Mouse (Mus musculus) stomach, embryonic 16.5 days (tissue): ENCODE measurements around the gene Slc15a2. TPM values are rescaled to one million over a fixed set of nuclear protein-coding genes. Genes with fewer than 3 reads are reported as not detected.

Experiments used
- ATAC-seq: fragments of 200-750 bp; cut with Nextera tagmentation; 2 replicates; pipeline ENCODE4 v1.8.0; 2017; ENCODE audit warnings: moderate number of reproducible peaks, moderate TSS enrichment; ENCODE audit not compliant: insufficient read depth, low FRiP score
- H3K27ac ChIP-seq: fragments of 300-500 bp; sonication (generic); 2 replicates; pipeline ENCODE4 v1.5.1; 2014; ENCODE audit warnings: low read length
- H3K27me3 ChIP-seq: fragments of 300-500 bp; sonication (generic); 2 replicates; pipeline ENCODE4 v1.6.1; 2014; ENCODE audit warnings: low read length, control low read depth, mixed read lengths; ENCODE audit not compliant: control insufficient read depth, insufficient read depth
- H3K36me3 ChIP-seq: fragments of 300-500 bp; sonication (generic); 2 replicates; pipeline ENCODE4 v1.6.1; 2014; ENCODE audit warnings: low read length; ENCODE audit not compliant: control insufficient read depth, insufficient read depth
- H3K4me1 ChIP-seq: fragments of 300-500 bp; sonication (generic); 2 replicates; pipeline ENCODE4 v1.6.1; 2014; ENCODE audit warnings: low read length, control low read depth, mixed read lengths; ENCODE audit not compliant: control insufficient read depth, insufficient read depth
- H3K4me2 ChIP-seq: fragments of 300-500 bp; sonication (generic); 2 replicates; pipeline ENCODE4 v1.6.1; 2014; ENCODE audit warnings: low read depth, low read length, mixed read lengths
- H3K4me3 ChIP-seq: fragments of 300-500 bp; sonication (generic); replicated peaks from 2 replicates; pipeline ENCODE4 v1.5.1; 2014; ENCODE audit warnings: mild to moderate bottlenecking, low read length
- H3K9ac ChIP-seq: fragments of 300-500 bp; sonication (generic); 2 replicates; pipeline ENCODE4 v1.6.1; 2014; ENCODE audit warnings: low read length
- H3K9me3 ChIP-seq: fragments of 300-500 bp; sonication (generic); replicated peaks from 2 replicates; pipeline ENCODE4 v1.6.1; 2016; ENCODE audit warnings: low read length, control low read depth; ENCODE audit not compliant: control insufficient read depth
- WGBS: fragments of 180-500 bp; shearing (Covaris S2); extraction: QIAGEN DNeasy Blood & Tissue Kit; methylation state at CpG from one replicate; pipeline ENCODE4 v1.1.7; 2014; 5-methylcytosine and 5-hydroxymethylcytosine counted together
- polyA plus RNA-seq: library from polyadenylated mRNA; unstranded; fragments of >200 nt; fragmentation: Nextera tagmentation; extraction: Ambion mirVana; gene quantifications from 2 replicates; pipeline ENCODE4 v1.2.1, GENCODE M21; 2015

Slc15a2 gene
- polyA plus RNA-seq, 1 experiment from 2014 or later = 4.0 TPM

DNA sequence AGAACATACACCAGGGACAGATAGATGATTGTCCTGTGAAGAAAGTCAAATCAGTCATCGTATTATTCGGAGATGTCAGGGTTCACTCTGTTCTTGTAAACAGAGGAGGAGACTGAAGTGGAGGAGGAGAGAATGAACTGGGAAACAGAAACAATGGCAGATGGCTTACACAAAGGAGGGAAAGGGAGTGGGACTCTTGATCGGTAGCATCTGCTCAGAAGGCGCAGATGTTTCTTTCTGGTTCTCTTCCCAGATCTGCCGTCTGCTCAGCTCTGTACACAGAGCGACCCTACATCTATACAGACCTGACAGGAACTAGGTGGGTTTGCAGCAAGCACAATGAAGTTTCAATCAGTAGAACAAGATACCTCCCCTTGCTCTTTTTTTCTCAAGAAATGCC lies 9.1 kb downstream of the Slc15a2 start:
- H3K36me3 ChIP-seq = no peaks in the 10 kb centered on the region
- no peak overlapping the region for H3K4me2 ChIP-seq
- H3K9me3 ChIP-seq = no peaks in the 10 kb centered on the region
- no peak; the same call in 1 of the 2 replicates for ATAC-seq
- no peak overlapping the region for H3K4me3 ChIP-seq
- no peaks in the 10 kb centered on the region for H3K4me1 ChIP-seq
- H3K27me3 ChIP-seq = no peaks in the 10 kb centered on the region
- WGBS = 55% methylated on average over 6 of the region's 6 CpGs
- H3K27ac ChIP-seq = no peak overlapping the region
- H3K9ac ChIP-seq = no peak overlapping the region

DNA sequence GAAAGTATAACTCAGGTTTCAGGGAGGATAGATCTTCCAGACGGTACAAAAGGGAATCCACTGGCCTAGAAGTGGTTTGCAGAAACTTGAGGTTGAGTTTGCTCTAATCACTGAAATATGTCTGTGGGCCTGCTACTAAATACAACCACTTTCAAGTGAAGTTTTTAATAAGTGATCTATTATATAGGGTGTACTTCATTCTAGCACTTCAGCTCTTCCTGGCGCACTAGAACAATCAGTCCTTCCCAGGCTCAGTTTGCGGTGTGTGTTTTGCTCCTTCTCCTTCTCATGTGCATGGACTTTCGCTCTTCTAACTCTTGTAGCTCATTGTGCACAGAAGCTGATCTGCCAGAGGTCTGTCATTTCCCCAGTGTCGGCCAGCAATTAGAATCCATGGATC lies 11.8 kb downstream of the Slc15a2 start:
- Histone ChIP-seq H3K9me3 (no peaks in the 10 kb centered on the region), H3K27me3 (no peaks in the 10 kb centered on the region), H3K27ac (no peak overlapping the region), H3K36me3 (no peaks in the 10 kb centered on the region), H3K4me1 (no peaks in the 10 kb centered on the region), H3K4me3 (no peak overlapping the region), H3K9ac (no peak overlapping the region), H3K4me2 (no peak overlapping the region)
- no peak for ATAC-seq
- 75% methylated on average over 5 of the region's 5 CpGs for WGBS

DNA sequence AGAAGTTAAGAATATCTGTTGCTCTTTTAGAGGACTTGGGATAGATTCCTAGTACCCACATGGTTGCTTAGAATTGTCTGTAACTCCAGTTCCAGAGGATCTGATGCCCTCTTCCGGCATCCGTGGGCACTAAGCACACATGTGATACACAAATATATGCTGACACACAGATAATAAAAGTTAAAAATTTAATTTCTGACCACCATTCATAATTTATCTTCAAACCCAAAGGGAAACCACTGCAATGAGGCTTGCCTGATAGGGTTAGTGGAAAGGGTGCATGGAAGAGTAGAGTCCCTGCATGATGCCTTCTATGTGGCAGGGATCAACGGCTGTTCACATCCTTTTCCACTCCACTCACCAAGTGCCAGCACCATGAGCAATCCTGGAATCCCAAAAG lies 13.1 kb downstream of the Slc15a2 start:
- Histone ChIP-seq H3K4me2 (no peak overlapping the region), H3K36me3 (no peaks in the 10 kb centered on the region), H3K4me1 (no peaks in the 10 kb centered on the region), H3K27ac (no peak overlapping the region), H3K4me3 (no peak overlapping the region), H3K27me3 (no peaks in the 10 kb centered on the region), H3K9ac (no peak overlapping the region), H3K9me3 (no peaks in the 10 kb centered on the region)
- ATAC-seq = no peak
- WGBS = 90% methylated on average over 3 of the region's 3 CpGs

DNA sequence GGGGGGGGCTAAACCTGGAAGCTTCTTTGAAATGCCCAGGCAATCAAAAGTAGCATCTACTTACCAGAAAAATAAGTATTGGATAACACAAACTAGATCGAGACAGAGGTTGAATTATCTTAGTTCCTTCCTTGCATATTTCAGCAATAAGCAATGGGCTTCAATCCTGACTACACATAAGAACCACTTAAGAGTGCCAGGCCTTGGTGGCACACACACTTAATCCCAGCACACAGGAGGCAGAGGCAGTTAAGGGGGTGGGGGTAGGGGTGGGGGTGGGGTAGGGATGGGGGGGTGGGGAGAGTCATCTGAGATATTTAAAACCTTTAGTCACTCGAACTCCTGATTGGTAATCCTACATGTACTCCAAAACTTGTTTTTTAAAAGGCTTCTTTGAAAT lies 13.5 kb downstream of the Slc15a2 start:
- Histone ChIP-seq H3K36me3 (no peaks in the 10 kb centered on the region), H3K27me3 (no peaks in the 10 kb centered on the region), H3K27ac (no peak overlapping the region), H3K9me3 (no peaks in the 10 kb centered on the region), H3K4me3 (no peak overlapping the region), H3K4me1 (no peaks in the 10 kb centered on the region), H3K9ac (no peak overlapping the region), H3K4me2 (no peak overlapping the region)
- WGBS = 78% methylated on average over 2 of the region's 2 CpGs
- no peak for ATAC-seq

DNA sequence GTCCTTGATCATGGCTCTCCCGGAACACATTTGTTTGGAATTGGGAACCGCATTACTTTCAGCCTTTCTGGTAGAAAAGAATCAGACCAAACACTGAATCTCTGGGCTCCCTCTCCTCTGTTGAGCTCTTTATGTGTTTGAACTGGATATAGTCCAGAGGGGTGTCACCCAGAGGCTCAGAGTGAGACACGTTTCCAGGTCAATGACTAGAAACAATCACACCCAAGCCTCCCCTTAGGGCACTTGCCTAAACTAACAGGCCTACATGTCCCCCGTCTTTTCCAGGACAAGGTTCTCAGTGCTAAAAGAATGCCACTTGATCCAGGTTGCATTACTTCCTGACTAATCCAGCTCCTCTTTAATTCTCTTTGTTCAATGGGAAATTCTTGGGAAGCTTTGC lies 13.9 kb downstream of the Slc15a2 start:
- H3K9ac ChIP-seq = no peak overlapping the region
- H3K4me3 ChIP-seq = no peak overlapping the region
- 73% methylated on average over 4 of the region's 4 CpGs for WGBS
- H3K9me3 ChIP-seq = no peaks in the 10 kb centered on the region
- no peak overlapping the region for H3K27ac ChIP-seq
- no peaks in the 10 kb centered on the region for H3K4me1 ChIP-seq
- no peaks in the 10 kb centered on the region for H3K36me3 ChIP-seq
- no peak for ATAC-seq
- no peak overlapping the region for H3K4me2 ChIP-seq
- H3K27me3 ChIP-seq = no peaks in the 10 kb centered on the region

DNA sequence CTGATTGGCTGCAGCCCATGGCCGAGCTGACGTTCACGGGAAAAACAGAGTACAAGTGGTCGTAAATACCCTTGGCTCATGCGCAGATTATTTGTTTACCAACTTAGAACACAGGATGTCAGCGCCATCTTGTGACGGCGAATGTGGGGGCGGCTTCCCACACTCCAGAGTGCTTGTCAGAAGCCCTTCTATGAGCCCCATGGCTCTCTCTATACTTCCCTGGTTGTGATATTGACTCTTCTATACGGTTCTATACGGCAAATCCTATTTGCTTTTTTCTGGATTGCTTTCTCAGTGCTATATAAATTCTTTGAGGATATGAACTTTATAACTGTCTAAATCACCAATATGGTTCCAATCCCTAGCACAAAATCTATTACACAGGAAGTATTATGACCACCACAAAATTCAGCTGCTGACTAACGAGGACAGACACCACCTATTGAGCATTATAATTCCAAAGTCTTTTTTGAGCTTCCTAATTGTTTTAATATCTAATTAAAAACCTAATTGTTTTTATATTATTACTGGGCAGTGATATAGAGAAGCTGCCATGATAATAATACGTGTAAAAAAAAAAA lies 14.5 kb downstream of the Slc15a2 start:
- Histone ChIP-seq H3K9me3 (no peaks in the 10 kb centered on the region), H3K9ac (no peak overlapping the region), H3K27ac (no peak overlapping the region), H3K4me1 (no peaks in the 10 kb centered on the region), H3K36me3 (no peaks in the 10 kb centered on the region), H3K4me2 (no peak overlapping the region), H3K4me3 (no peak overlapping the region), H3K27me3 (no peaks in the 10 kb centered on the region)
- ATAC-seq = no peak
- WGBS = 77% methylated on average over 8 of the region's 13 CpGs

DNA sequence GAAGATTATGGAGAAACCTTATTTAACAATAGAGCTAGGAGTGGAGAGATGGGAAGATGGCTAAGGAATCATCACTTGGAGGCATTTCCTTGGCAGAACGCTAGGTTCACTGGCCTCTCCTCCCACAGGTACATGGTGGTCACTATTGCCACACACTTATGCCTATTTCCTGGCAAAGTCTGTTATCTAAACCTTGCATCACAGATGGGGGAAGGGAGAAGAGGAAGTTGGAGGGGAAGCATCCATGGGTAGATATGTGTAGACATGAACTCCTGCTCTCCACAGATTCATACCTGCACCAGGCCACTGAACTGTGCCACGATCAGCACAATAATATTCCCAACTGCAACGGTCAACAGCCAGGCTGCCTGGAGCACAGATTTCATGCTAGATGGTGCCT lies 32.8 kb downstream of the Slc15a2 start:
- Histone ChIP-seq H3K36me3 (no peaks in the 10 kb centered on the region), H3K9me3 (no peaks in the 10 kb centered on the region), H3K4me1 (no peaks in the 10 kb centered on the region), H3K9ac (no peak overlapping the region), H3K4me2 (no peak overlapping the region), H3K27me3 (no peaks in the 10 kb centered on the region), H3K4me3 (no peak overlapping the region), H3K27ac (no peak overlapping the region)
- 92% methylated on average over 3 of the region's 3 CpGs for WGBS
- no peak for ATAC-seq

DNA sequence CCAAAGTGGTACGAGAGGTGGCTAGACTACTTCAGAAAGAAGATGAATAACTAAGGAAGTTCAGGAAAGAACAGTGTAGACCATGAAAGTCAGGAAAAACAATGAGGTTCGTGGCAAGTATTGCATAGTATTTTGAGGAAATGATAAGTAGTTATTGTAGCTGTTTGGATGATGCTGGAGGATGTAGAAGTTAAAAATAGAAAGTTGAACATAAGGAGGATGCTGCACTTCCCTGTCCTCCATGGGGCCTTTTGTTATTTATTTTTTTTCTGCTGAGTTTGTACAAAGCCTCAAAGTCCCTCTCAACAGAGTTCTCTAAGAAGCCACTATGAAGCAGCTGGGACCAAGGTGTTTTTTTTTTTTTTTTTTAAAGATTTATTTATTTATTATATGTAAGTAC lies 37.0 kb downstream of the Slc15a2 start:
- no peaks in the 10 kb centered on the region for H3K9me3 ChIP-seq
- H3K4me3 ChIP-seq = no peak overlapping the region
- no peak overlapping the region for H3K27ac ChIP-seq
- WGBS = 68% methylated on average over 2 of the region's 2 CpGs
- no peak overlapping the region for H3K9ac ChIP-seq
- H3K36me3 ChIP-seq = no peaks in the 10 kb centered on the region
- H3K4me2 ChIP-seq = no peak overlapping the region
- no peaks in the 10 kb centered on the region for H3K27me3 ChIP-seq
- no peak for ATAC-seq
- H3K4me1 ChIP-seq = no peaks in the 10 kb centered on the region

DNA sequence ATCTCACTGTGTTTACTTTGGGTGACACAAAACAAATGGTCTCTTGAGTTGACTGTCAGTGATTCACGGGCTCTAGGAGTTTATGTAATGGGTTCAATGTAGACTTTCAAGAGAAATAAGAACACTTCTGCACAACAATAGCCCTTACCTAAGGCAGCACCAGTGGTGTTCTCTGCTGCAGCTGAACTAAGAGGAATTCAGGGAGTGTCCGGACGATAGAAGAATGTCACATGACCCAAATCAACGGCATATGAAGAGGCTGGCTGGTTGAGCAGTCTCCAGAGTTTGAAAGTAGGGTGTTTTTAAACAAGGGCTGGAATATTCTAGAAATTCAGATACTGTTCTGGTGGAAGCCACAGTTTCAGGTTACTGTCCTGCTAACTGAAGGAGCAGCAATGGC lies 37.7 kb downstream of the Slc15a2 start:
- no peak overlapping the region for H3K27ac ChIP-seq
- H3K36me3 ChIP-seq = no peaks in the 10 kb centered on the region
- H3K27me3 ChIP-seq = no peaks in the 10 kb centered on the region
- H3K9ac ChIP-seq = no peak overlapping the region
- H3K9me3 ChIP-seq = no peaks in the 10 kb centered on the region
- no peaks in the 10 kb centered on the region for H3K4me1 ChIP-seq
- no peak for ATAC-seq
- WGBS = 57% methylated on average over 4 of the region's 4 CpGs
- H3K4me3 ChIP-seq = no peak overlapping the region
- no peak overlapping the region for H3K4me2 ChIP-seq

DNA sequence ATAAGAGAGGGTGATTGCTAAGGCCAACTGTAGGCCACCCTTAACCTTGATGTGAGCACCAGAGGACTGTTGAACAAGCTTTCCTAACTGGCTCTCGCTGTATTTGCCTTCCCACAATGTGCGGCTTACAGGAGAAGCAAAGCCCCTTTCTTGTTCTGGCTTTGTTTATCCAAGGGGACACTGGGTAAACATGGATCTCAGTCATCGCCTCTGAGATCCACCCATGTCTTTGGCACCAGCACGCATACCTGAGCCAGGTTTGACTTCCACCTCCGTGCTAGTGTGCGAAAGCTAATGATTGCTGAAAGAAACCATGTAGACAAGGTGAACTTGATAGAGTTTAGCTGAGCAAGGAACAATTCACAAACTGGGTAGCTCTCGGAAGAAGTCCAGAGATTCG lies 41.2 kb downstream of the Slc15a2 start:
- Histone ChIP-seq H3K9me3 (no peaks in the 10 kb centered on the region), H3K27me3 (no peaks in the 10 kb centered on the region), H3K4me2 (no peak overlapping the region), H3K36me3 (no peaks in the 10 kb centered on the region), H3K9ac (no peak overlapping the region), H3K4me1 (no peaks in the 10 kb centered on the region), H3K4me3 (no peak overlapping the region), H3K27ac (no peak overlapping the region)
- no peak for ATAC-seq
- 58% methylated on average over 8 of the region's 8 CpGs for WGBS
